Mouse (Mus musculus) frontal cortex, adult 2 months (tissue): Measurements from ENCODE around the gene Knop1. TPM values are rescaled to one million over a fixed set of nuclear protein-coding genes. Genes with fewer than 3 reads are reported as not detected.

Experiments used
- DNase-seq, 2 experiments: peaks; one replicate each; pipeline ENCODE4 v3.0.0; 2022; ENCODE audit warnings: low spot score in 1 of 2; ENCODE audit errors: extremely low spot score in 1 of 2
- polyA plus RNA-seq: library from polyadenylated mRNA; depleted of rRNA; stranded (reverse); fragments of >200 nt; gene quantifications from 2 replicates; pipeline ENCODE4 v1.2.3, GENCODE M21; 2012; rRNA removed

Knop1 gene
- polyA plus RNA-seq, 1 experiment = 17.5 TPM

DNA sequence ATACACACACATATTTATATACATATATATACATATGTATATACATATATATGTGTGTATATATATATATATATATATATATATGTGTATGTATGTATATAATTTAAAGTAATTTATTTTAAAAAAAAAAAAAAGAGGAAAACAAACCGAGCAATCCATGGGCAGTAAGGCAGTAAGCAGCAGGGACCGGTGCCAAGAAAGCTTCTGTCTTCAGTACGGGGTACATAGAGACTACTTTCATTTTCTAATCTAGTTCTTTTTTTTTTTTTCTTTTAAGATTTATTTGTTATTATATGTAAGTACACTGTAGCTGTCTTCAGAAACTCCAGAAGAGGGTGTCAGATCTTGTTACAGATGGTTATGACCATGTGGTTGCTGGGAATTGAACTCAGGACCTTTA, 54.3 kb downstream of the Knop1 start:
- no peak for DNase-seq

DNA sequence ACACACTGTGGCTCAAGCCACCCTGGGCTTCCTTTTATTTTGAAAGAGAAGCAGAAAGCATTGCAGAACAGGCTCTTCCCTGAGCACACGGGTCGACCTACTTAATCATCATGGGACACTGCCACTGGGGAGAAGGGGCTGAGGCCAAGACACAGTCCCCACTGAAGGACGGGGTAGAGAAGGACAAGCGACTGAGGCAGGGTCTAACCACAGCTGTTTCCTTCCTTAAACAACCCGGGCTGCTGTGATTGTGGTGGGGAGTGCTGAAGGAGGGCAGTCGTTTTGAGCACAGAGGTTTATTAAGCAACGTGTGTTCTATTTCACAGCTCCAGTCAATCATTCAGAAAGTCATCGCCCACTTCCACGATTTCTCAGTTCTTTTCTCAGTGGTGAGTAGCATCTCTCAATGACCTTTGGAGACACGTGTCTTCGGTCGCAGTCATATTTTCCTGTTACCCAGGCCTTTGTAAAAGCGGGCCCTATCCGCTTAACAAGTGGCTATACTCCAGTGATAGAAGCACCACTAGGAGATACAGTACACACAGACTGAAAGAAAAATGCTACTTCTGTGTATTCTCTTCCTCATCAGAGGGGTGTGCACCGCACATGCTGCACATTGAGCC, 55.8 kb downstream of the Knop1 start:
- DNase-seq = no peak

DNA sequence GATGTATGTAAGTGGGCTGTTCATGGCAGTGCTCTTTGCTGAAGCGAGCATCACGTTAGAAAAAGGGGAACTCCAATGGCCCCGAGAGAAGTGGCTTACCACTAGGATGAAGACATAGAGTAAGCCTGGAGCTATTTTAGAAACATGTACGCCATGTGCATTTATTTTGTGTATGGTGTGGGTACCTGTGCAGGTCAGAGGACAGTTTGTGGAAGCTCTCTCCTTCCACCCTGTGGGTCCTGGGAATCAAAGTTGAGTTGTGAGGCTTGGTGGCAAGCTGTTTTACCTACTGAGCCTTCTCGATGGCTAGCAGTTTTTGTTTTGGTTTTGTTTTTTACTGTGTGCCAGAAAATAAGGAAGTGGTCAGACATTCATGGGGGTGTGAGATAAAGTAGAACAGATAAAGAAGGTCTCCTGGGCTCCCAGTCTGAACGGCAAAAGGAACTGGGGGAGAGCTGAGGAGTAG, 57.9 kb downstream of the Knop1 start:
- no peak for DNase-seq

DNA sequence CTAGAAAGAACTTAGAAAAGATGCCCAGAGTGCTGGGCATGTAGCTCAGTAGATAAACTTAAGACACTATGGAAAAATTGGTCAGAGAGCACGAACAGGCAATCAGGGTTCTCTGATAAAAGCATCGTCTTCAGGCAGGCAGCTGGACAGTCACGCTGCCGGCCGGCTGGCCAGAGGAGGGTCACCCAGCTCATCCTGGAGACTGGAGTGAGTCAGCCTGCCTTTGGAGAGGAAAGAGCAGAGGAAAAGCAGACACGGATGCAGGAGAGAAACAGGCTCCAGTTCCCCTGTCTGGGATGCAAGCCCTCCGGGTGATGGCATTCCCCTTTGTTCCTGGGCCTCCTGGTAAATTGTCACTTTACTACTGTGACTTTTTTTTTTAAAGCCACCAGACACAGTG, 58.5 kb downstream of the Knop1 start:
- no peak for DNase-seq

DNA sequence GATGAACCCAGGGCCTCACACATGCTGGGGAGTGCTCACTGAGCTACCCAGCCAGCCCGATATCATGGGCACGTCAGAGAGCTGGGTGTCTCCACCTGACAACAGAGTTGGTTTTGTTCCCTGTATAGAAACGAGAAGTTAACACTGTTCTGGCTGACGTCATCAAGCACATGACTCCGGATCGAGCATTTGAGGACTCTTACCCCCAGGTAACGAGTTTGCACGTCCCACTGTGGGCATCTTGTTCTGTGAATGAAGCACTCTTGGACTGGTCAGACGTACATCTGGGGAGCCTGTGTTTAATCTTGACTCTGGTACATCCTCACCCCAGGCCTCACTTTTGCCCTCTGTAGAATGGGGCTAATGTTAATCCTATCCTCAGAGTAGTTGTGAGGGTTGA, 59.2 kb downstream of the Knop1 start:
- no peak for DNase-seq

DNA sequence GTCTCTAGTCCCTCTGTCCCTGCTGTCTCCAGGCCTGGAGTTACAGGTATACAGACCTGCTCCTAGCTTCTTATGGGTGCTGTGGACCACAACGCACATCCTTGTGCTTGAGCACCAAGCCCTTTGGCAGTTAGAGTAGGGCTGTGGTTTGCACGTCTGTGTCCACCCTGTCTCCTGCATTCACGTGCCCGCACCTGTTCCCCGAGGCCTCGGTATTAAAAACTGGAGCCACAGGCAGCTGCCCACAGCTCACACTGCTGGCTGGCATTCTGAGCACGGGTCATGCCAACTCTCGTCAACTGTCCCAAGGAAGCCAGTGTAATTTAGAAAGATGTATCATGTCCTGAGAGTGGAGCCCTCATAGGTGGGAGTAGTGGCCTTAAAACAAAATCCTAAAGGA, 60.3 kb downstream of the Knop1 start:
- DNase-seq = no peak

DNA sequence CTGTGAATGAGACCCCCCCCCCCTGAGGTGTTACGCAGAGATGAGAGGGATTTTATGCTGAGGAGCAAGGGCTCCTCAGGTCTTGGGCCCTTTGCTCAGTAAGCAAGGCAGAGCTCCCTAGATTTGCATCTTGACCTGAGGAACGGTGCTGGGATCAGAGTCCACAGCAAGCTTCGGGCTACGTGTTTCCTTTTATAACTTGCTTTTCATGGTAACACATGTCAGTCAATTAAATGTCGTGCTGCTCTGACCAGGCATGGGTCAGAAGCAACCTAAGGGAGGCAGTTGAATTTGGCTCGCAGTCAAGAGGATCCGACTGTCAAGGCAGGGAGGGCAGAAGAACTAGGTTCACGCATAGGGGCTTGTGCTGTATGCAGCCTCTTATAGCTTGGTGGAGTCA, 62.2 kb downstream of the Knop1 start:
- DNase-seq = no peak

Other genes starting within 250 kb of the Knop1 start
- 371 and 372 TPM in 2 replicates for gene Gde1, start 150.5 kb downstream of the Knop1 start, polyA plus RNA-seq
- 41.8 and 44.2 TPM in 2 replicates for gene Ccp110, start 143.7 kb downstream of the Knop1 start, polyA plus RNA-seq
- 67.2 and 68.8 TPM in 2 replicates for gene Vps35l, start 116.0 kb downstream of the Knop1 start, polyA plus RNA-seq
- 9.1 and 10.0 TPM in 2 replicates for gene Iqck, start 502 bp downstream of the Knop1 start, polyA plus RNA-seq
- gene Gprc5b, start 139.0 kb upstream of the Knop1 start, polyA plus RNA-seq = 194 and 204 TPM in 2 replicates